Mouse (Mus musculus) small intestine, adult 2 months (tissue): ENCODE data around the gene Prcp.

Experiments
- CTCF ChIP-seq: fragments of 200-500 bp; IDR thresholded peaks from 2 replicates; pipeline ENCODE4 v1.5.1; 2012; ENCODE audit warnings: low read depth, mild to moderate bottlenecking, control low read depth, inconsistent platforms, low read length, moderate library complexity, mixed read lengths; ENCODE audit not compliant: insufficient replicate concordance, insufficient read length; ENCODE audit errors: extremely low read depth
- POLR2A ChIP-seq: fragments of 200-500 bp; IDR thresholded peaks from 2 replicates; pipeline ENCODE4 v1.6.1; 2012; ENCODE audit warnings: low read depth, mild to moderate bottlenecking, control low read depth, inconsistent platforms, low read length, moderate library complexity

- TF ChIP-seq CTCF (no peak), POLR2A (no peak)
These were observed 9.8 kb downstream of the Prcp start for GRCm38 (mm10) chr7:92883850-92884716.
